Mouse (Mus musculus) liver, postnatal 0 days (tissue): Measurements from ENCODE around the gene Rasal1. TPM values are rescaled to one million over a fixed set of nuclear protein-coding genes. Genes with fewer than 3 reads are reported as not detected.

Experiments used
- ATAC-seq: fragments of 200-750 bp; cut with Nextera tagmentation; 2 replicates; pipeline ENCODE4 v1.8.0; 2017; ENCODE audit warnings: mild to moderate bottlenecking, moderate library complexity
- DNase-seq: peaks from one replicate; pipeline ENCODE4 v3.0.0-alpha.2; 2016
- H3K27ac ChIP-seq: fragments of 300-500 bp; sonication (generic); 2 replicates; pipeline ENCODE4 v1.5.1; 2014; ENCODE audit warnings: antibody characterized with exemption, moderate library complexity, mild to moderate bottlenecking, low read depth
- H3K27me3 ChIP-seq: fragments of 300-500 bp; sonication (generic); 2 replicates; pipeline ENCODE4 v1.6.1; 2014; ENCODE audit warnings: low read length, control low read depth, mixed read lengths; ENCODE audit not compliant: insufficient read depth
- H3K36me3 ChIP-seq: fragments of 300-500 bp; sonication (generic); replicated peaks from 2 replicates; pipeline ENCODE4 v1.6.1; 2014; ENCODE audit warnings: mild to moderate bottlenecking, control low read depth, low read length, moderate library complexity, mixed read lengths; ENCODE audit not compliant: insufficient read depth
- H3K4me1 ChIP-seq: fragments of 300-500 bp; sonication (generic); 2 replicates; pipeline ENCODE4 v1.6.1; 2014; ENCODE audit warnings: antibody characterized with exemption, mild to moderate bottlenecking, control low read depth; ENCODE audit not compliant: insufficient read depth
- H3K4me2 ChIP-seq: fragments of 300-500 bp; sonication (generic); 2 replicates; pipeline ENCODE4 v1.6.1; 2014; ENCODE audit warnings: low read depth, mild to moderate bottlenecking, low read length, moderate library complexity, mixed read lengths
- H3K4me3 ChIP-seq: fragments of 300-500 bp; sonication (generic); 2 replicates; pipeline ENCODE4 v1.5.1; 2014; ENCODE audit warnings: low read depth, low read length
- H3K9ac ChIP-seq: fragments of 300-500 bp; sonication (generic); replicated peaks from 2 replicates; pipeline ENCODE4 v1.6.1; 2014; ENCODE audit warnings: mild to moderate bottlenecking, moderate library complexity
- H3K9me3 ChIP-seq: fragments of 300-500 bp; sonication (generic); 2 replicates; pipeline ENCODE4 v1.6.1; 2016; ENCODE audit warnings: mild to moderate bottlenecking, control low read depth, low read length, mixed read lengths
- CTCF ChIP-seq: sonication (generic); IDR thresholded peaks from 2 replicates; pipeline ENCODE4 v1.5.1; 2016; ENCODE audit warnings: antibody characterized with exemption, low read depth
- EP300 ChIP-seq: IDR thresholded peaks from 2 replicates; pipeline ENCODE4 v1.6.1; 2016; ENCODE audit warnings: antibody characterized with exemption, low read depth, mild to moderate bottlenecking
- WGBS: fragments of 180-500 bp; shearing (Covaris S2); extraction: QIAGEN DNeasy Blood & Tissue Kit; methylation state at CpG from one replicate; pipeline ENCODE4 v1.1.7; 2014; ENCODE audit not compliant: insufficient replicate concordance; 5-methylcytosine and 5-hydroxymethylcytosine counted together
- polyA plus RNA-seq: library from polyadenylated mRNA; unstranded; fragments of >200 nt; fragmentation: Nextera tagmentation; extraction: Ambion mirVana; gene quantifications from 2 replicates; pipeline ENCODE4 v1.2.1, GENCODE M21; 2015

Gene Rasal1
- polyA plus RNA-seq, 1 experiment from 2014 or later, result 0.20 TPM

GRCm38 (mm10) chr5:120693931-120694694 lies 45.5 kb downstream of the Rasal1 start:
- Histone ChIP-seq H3K4me2 (no peak overlapping the region), H3K27ac (no peak overlapping the region), H3K9ac (no peak overlapping the region), H3K9me3 (no peaks in the 10 kb centered on the region), H3K4me3 (no peak overlapping the region), H3K36me3 (no peaks in the 10 kb centered on the region), H3K4me1 (no peaks in the 10 kb centered on the region; the same call in 1 of the 2 replicates), H3K27me3 (peaks cover 48% of the 10 kb centered on the region)
- ATAC-seq (no peak), DNase-seq (no peak)
- 10% methylated on average over 34 of the region's 38 CpGs for WGBS
- TF ChIP-seq CTCF, result no peak
- TF ChIP-seq EP300, result no peak

DNA sequence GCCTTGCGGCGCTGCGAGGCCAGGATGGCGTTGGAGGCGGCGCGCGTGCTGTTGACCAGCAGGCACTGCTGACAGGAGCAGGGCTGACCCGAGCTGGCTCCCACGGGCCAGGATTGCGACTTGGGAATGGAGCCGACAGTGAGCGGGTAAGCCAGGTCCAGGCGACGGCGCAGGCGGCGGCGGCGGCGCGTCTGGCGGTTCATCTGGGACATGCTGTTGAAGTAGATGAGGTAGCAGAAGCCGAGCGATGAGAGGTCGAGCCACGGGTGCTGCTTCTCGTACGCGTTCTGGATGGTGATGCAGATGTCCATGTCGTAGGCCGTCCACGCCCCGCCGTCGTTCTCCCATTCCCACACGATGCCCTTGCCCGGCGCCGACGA lies 46.1 kb downstream of the Rasal1 start:
- Histone ChIP-seq H3K4me1 (no peaks in the 10 kb centered on the region; the same call in 1 of the 2 replicates), H3K27me3 (peaks cover 49% of the 10 kb centered on the region), H3K4me2 (no peak overlapping the region), H3K4me3 (no peak overlapping the region), H3K27ac (no peak overlapping the region), H3K9ac (no peak overlapping the region), H3K36me3 (no peaks in the 10 kb centered on the region), H3K9me3 (no peaks in the 10 kb centered on the region)
- TF ChIP-seq CTCF, result no peak
- no peak for TF ChIP-seq EP300
- ATAC-seq (no peak), DNase-seq (no peak)
- 5% methylated on average over 41 of the region's 41 CpGs for WGBS

GRCm38 (mm10) chr5:120696057-120696743 lies 47.6 kb downstream of the Rasal1 start:
- H3K27me3 ChIP-seq, result peaks cover 53% of the 10 kb centered on the region
- H3K4me2 ChIP-seq, result no peak overlapping the region
- no peak overlapping the region for H3K27ac ChIP-seq
- 54% methylated on average over 16 of the region's 16 CpGs for WGBS
- H3K9me3 ChIP-seq, result no peaks in the 10 kb centered on the region
- TF ChIP-seq EP300, result no peak
- no peak for TF ChIP-seq CTCF
- peak; percentile 84 for ATAC-seq
- H3K4me1 ChIP-seq, result peaks cover 2% of the 10 kb centered on the region; the same call in 1 of the 2 replicates
- no peak overlapping the region for H3K9ac ChIP-seq
- no peaks in the 10 kb centered on the region for H3K36me3 ChIP-seq
- no peak overlapping the region for H3K4me3 ChIP-seq
- peak; percentile 49 for DNase-seq

GRCm38 (mm10) chr5:120696865-120697264 lies 48.3 kb downstream of the Rasal1 start:
- H3K27me3 ChIP-seq, result peaks cover 49% of the 10 kb centered on the region
- peaks cover 2% of the 10 kb centered on the region; the same call in 1 of the 2 replicates for H3K4me1 ChIP-seq
- WGBS, result 44% methylated on average over 3 of the region's 4 CpGs
- ATAC-seq (no peak), DNase-seq (no peak)
- no peak for TF ChIP-seq CTCF
- no peak for TF ChIP-seq EP300
- no peak overlapping the region for H3K4me3 ChIP-seq
- H3K36me3 ChIP-seq, result no peaks in the 10 kb centered on the region
- H3K27ac ChIP-seq, result no peak overlapping the region
- H3K4me2 ChIP-seq, result no peak overlapping the region
- H3K9me3 ChIP-seq, result no peaks in the 10 kb centered on the region
- H3K9ac ChIP-seq, result no peak overlapping the region

GRCm38 (mm10) chr5:120698181-120698580 lies 49.6 kb downstream of the Rasal1 start:
- Histone ChIP-seq H3K36me3 (no peaks in the 10 kb centered on the region), H3K9me3 (no peaks in the 10 kb centered on the region), H3K4me1 (peaks cover 2% of the 10 kb centered on the region; the same call in 1 of the 2 replicates), H3K27me3 (peaks cover 41% of the 10 kb centered on the region), H3K4me3 (no peak overlapping the region), H3K9ac (no peak overlapping the region), H3K27ac (no peak overlapping the region), H3K4me2 (no peak overlapping the region)
- WGBS, result 37% methylated on average over 3 of the region's 3 CpGs
- TF ChIP-seq CTCF, result no peak
- DNase-seq (no peak), ATAC-seq (no peak)

GRCm38 (mm10) chr5:120698801-120699391 lies 50.3 kb downstream of the Rasal1 start:
- TF ChIP-seq CTCF (no peak), EP300 (no peak)
- DNase-seq, result peak; percentile 62
- H3K27ac ChIP-seq, result no peak overlapping the region

More at GRCm38 (mm10) chr5:120698801-120699391, 50.3 kb downstream of the Rasal1 start:
- Histone ChIP-seq H3K36me3 (no peaks in the 10 kb centered on the region), H3K9ac (no peak overlapping the region), H3K4me2 (no peak overlapping the region), H3K4me1 (peaks cover 2% of the 10 kb centered on the region; the same call in 1 of the 2 replicates), H3K27me3 (peaks cover 34% of the 10 kb centered on the region), H3K4me3 (no peak overlapping the region), H3K9me3 (no peaks in the 10 kb centered on the region)
- peak; percentile 72 for ATAC-seq
- WGBS, result 54% methylated on average over 16 of the region's 16 CpGs
